Mouse (Mus musculus) CD4-positive, CD25-positive, alpha-beta regulatory T cell, adult 2 months (primary cell): ENCODE measurements around the gene Sox6.

Experiments used
- DNase-seq: peaks from one replicate; pipeline ENCODE4 v3.0.0-alpha.2; 2012; ENCODE audit warnings: low read depth, low spot score

The Sox6 gene

GRCm38 (mm10) chr7:115750275-115750825 is 288.2 kb downstream of the Sox6 start:
- DNase-seq, result no peak

DNA sequence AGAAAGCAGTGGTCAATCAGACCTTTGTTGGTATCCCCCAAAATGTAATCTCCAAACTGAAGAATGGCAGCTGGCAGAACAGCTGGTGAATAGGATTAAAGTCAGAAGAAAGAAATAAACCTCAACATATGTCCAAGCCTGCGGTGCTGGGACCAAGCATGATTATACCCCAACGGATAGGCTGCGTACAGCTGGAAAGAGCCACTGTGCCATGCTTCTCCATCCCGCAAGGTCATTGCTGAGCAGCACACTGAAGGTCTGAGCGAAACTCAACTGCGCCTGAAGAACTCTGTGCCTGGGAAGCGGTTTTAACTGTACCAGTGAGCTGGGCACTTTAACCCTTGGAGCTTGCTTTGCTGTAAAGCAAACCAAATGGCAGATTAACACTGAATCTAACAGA is 291.1 kb downstream of the Sox6 start:
- no peak for DNase-seq

DNA sequence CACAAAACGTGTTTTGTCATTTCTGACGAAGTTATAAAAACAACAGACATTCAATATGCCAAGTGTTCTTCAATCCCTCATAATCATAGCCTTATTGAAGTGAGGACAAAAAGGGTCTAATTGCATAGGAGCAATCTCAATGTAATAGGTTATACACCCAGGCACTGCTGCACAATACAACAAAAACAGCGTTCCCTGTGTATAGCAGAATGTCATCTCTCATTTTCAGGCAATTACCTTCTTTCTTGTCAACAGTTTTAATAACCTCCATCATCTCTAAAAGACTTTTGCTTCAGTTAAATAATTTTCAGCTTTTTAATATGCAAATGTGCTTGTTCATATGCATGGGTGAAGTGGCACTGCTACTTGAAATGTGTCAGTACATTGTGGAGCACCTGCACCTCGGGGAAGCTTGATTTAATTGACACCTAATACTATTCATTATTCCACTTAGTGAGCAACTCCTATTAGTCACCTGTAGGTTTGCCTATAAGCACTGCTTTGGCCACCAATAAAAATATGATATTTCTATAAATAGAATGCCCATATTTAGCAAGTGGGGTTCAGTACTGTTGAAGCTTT is 292.8 kb downstream of the Sox6 start:
- no peak for DNase-seq

DNA sequence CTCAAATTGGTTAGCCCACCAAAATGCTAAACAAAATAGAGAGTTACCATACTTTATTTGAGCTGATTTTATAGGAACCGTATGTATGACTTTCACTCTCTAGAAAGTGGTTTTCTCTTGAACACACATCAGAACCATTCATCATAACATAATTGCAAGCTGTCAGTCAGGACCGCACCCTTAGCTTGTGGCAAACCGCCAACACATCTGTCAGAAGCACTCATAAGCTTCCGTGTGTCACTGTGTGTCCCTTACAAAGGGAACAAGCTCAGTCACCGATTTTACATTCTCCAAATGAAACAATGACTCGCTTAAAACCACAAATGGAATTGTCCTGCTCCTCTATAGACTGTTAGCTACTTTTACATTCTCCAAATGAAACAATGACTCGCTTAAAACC is 304.5 kb downstream of the Sox6 start:
- peak; percentile 7 for DNase-seq

DNA sequence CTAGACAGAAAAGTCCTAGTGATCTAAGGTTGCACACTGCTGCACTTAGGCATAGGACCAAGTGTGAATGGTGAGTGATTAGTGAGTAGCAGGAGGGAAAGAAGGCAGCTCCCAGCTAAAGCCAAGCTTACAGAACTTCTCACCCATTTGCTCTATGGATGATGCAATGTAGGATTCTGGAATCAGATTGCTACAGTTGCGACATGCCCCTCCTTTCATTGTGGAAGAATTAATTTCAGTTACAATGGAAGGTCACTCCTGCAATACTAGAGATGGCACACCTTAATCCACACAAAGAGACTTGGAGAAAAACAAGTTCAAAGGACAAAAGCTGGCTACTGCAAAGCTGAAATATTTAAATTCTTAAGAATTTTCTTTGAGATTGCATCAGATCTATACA is 305.8 kb downstream of the Sox6 start:
- no peak for DNase-seq

DNA sequence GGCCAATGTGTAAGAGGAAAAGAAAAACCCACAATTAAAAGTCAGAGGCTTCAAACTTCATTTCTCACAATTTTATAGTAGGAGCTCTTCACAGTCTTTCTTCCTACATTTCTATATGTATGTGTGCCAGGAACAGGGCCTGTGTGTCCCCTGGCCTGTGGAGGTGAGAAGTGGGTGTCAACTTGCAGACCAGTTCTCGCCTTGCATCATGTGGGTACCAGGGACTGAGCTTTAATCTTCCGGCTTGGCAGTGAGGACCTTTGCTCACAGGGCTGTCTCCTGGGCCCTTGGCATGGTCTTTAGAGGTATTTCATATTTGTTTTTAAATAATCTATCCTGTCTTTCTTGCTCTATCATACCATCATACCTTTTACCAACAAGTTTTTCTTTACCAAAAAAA is 311.8 kb downstream of the Sox6 start:
- DNase-seq, result no peak

DNA sequence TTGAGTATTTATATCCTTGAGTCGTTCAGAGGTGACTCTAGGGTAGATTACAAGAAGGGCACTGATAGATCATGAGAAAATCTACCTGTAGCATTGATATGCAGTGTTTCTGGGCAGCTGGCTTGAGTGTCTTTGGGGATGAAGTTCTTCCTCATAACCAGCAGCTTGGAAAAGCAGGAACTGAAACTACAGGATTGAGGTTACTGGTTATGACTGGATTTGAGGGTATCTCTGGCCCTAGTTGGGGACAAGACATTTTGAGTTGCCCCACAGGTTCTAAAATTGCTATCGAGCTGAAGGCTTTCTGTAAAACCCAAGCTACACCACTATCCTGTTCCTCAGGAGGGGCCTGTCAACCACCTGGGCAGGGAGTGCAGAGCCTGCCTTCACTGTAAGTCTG is 314.2 kb downstream of the Sox6 start:
- DNase-seq, result no peak

- DNase-seq, result no peak
These were observed 316.7 kb downstream of the Sox6 start for GRCm38 (mm10) chr7:115721624-115722540.

GRCm38 (mm10) chr7:115719791-115720190 is 318.8 kb downstream of the Sox6 start:
- no peak for DNase-seq

DNA sequence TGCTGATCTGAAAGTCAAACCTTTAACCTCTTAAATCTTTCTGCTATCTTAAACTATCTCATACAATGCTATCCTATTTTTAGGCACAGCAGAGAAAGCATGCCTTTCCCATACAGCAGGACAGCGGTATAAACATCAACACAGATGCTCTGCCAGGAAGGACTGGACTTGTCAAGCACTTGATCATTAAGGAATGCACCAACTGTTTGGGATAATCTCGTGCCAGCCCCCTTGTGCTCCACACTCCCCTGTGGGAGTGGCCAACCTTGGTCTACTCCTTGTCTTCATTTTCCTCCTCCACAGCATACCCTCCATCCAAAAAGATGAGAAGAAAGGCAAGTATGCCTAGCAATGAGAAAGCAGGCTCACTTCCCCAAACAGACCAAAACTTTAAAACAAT is 332.5 kb downstream of the Sox6 start:
- DNase-seq, result no peak

- peak; percentile 9 for DNase-seq
These were observed 340.5 kb downstream of the Sox6 start for GRCm38 (mm10) chr7:115698105-115698504.

DNA sequence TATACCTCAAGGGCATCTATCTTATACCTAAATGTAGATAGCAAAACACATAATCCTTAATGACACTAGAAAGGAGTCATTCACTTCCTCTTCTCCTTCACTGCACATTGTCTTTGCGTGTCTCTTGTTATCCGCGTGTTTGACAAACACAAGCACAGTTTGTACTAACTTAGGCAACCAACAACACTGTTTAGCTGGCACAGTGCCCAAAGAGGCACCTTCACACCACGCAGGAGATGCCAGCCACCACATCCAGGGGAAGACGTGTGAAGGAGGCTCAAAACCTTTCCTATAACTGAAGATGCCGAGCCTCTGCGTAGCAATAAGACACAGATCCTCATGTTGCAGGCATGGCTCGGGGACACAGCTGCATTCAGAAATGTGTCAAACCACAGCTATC is 345.4 kb downstream of the Sox6 start:
- DNase-seq, result no peak

DNA sequence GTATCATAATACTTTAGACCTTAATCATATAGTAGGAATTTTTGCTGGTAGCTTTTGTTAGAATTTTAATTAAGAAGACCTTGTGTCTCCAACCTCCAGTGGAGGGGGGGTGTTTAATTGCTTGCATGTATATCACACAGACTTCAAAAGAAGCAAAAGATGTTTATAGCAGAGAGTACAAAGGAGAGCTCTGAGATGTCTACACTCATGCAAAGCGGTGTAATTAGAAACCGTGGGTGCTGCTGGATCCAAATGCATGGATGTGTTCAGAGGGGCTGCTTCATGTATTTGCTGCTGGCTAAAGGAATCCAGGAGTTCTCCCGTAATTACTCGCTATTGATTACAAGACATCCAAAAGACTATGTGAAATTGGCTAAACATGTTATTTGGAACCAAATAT is 347.5 kb downstream of the Sox6 start:
- DNase-seq, result no peak

DNA sequence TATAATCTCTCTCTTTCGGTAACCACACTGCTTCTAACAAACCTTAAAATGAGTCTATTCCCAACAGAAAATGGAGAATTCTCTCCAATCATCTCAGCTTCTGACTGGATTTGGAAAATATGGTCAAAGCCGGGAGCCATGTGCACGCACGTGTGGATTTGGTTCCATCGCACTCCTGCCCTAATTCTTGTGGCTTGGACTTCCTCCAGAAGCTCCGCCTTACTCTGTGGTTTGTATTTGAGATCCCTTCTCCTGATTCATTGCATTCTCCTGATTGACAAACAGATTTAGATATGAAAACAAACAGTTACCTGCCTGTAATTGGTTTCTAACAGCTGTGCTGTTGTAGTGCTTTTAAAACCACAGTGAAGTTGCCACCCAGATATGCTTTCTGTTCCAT is 351.9 kb downstream of the Sox6 start:
- DNase-seq, result no peak

- no peak for DNase-seq
These were observed 354.5 kb downstream of the Sox6 start for GRCm38 (mm10) chr7:115684142-115684541.

- no peak for DNase-seq
These were observed 366.8 kb downstream of the Sox6 start for GRCm38 (mm10) chr7:115671749-115672148.

GRCm38 (mm10) chr7:115671272-115671671 is 367.3 kb downstream of the Sox6 start:
- DNase-seq, result no peak

DNA sequence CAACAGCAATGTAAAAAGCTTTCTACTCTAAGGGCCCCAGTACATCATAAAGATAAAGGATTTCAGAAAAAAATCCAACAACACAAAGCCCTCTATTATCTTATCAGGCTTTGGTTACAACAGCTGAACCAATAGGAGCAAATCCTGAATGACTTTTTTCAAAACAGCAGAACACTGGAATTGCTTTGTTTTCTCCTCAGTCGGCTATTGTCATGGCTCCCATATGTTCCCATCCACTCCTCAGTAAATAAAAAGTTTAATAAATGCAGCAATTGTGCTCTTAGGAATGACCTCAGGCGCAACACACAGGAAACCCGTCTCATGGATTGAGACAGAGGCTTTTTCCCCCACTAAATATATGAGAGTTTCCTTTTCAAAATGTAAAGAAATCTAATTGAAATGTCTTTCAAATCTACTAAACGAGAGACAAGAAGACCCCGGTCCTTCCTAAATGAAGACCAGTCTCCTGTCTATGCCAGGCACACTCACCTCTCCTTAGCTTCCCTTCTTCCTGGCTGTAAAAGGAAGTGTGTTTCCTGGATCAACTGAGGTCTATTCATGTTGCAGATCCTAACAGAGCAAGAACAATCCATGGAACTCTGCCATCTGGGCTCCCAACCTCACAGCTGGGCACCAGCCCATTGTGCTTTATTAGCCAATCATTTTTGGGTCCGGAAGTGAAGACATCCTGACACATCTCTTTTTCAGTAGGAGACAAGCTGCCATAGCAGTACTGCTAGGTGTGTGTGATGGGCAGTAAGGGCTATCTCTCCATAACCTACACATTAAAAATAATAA is 369.2 kb downstream of the Sox6 start:
- DNase-seq, result no peak

- DNase-seq, result no peak
These were observed 371.8 kb downstream of the Sox6 start for GRCm38 (mm10) chr7:115666686-115667382.

DNA sequence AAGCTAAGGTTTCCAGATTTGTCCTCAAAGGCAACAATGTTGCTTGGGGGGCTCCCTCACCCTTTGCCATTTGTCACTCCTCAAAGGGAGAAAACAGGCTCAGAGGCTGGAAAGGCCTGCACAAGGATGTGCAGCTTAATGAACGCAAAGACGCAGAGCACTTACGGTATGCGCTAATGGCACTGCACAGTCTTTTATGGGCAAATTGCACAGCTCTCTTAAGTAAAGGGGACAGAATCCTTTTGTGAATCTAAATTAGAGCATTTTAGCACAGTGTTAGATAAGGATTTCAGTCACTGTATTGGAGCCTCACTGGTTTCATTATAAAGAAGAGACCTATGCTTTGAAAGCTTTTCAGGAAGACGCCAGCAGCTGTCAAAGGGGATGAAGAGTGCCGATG is 375.2 kb downstream of the Sox6 start:
- DNase-seq, result no peak

GRCm38 (mm10) chr7:115662121-115662520 is 376.5 kb downstream of the Sox6 start:
- no peak for DNase-seq

DNA sequence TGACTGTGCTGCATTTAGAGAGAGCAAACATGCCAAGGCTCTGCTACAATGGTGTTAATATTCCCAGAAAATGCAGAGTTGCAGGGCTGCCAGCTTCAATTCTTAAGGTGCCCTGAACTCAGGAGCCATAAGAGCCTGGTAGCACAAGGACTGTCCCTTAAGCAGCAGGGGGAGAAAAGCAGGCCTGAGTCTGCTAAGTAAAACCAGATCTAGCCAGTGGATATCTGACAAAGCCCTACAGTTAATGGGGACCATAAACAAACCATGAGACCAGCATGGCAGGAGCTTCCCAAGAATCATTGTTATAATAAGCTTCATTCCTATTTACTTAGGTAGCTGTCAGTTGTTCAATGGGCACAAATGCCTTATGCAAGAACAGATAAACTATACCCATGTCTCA is 391.9 kb downstream of the Sox6 start:
- no peak for DNase-seq
